Mouse (Mus musculus) C2C12 (cell line): ENCODE results near the gene Rhoh.

Source experiments
- CEBPB ChIP-seq: IDR thresholded peaks from one replicate; pipeline ENCODE4 v1.6.1; 2011; ENCODE audit warnings: low read depth, mild to moderate bottlenecking, control low read depth, moderate library complexity
- CTCF ChIP-seq: IDR thresholded peaks from one replicate; pipeline ENCODE4 v1.5.1; 2011; ENCODE audit not compliant: control insufficient read depth, insufficient read depth, insufficient read length
- MAX ChIP-seq: IDR thresholded peaks from one replicate; pipeline ENCODE4 v1.6.1; 2011; ENCODE audit warnings: mild to moderate bottlenecking, control low read depth
- MYOD1 ChIP-seq: IDR thresholded peaks from one replicate; pipeline ENCODE4 v1.6.1; 2011; ENCODE audit warnings: low read depth; ENCODE audit not compliant: control insufficient read depth, insufficient read length

GRCm38 (mm10) chr5:65919904-65920303, 58.9 kb downstream of the Rhoh start:
- no peak for TF ChIP-seq CTCF
- no peak for TF ChIP-seq MAX
- no peak for TF ChIP-seq MYOD1
- TF ChIP-seq CEBPB = no peak
